Mouse (Mus musculus): Measurements from ENCODE around the gene Gm17364. TPM values are rescaled to one million over a fixed set of nuclear protein-coding genes. Genes with fewer than 3 reads are reported as not detected.
"Not testable (repeated sequence)": the region's sequence is repeated elsewhere in the genome, so short reads cannot be mapped to it uniquely, and the experiment has no call there.

Gm17364 gene
- total RNA-seq, 1 experiment from 2014 or later = not detected

DNA sequence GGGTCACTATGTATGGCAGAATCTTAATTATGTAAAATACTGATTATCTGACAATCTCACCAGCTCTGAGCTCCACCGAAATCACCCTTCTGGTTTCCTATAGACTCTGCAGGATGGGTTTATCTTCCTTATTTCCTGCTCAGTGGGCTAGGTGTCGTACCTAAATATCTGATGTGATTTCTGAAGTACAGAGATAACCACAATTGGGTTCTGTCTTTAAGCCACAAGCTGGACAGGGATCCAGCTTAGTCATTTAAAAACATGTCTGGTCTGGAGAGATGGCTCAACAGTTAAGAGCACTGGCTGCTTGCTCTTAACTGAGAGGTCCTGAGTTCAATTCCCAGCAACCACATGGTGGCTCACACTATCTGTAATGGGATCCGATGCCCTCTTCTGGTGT, 16.8 kb downstream of the Gm17364 start:
- no peak for ATAC-seq (replicated peaks; ENCODE audit: insufficient number of reproducible peaks, low FRiP score, low TSS enrichment, poor library complexity, severe bottlenecking)

DNA sequence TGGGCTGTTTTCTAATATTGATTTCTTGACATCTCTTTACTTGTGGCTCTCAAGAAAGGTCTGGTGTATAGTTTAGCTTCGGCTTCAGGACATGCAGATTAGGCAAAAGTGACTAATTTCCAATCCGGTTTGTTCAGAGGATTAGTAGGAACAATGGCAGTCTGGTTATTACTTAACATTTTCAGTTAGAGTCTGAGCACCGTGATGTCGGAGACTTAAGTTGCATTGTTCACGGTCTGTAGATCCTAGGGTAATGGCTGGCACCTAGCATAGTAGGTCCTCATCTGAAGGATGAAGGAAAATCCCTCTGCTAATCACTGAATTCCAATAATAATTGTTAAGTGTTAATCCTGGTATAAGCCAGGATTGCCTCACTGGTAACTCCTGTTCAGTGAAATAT, 17.7 kb downstream of the Gm17364 start:
- ATAC-seq (replicated peaks; ENCODE audit: insufficient number of reproducible peaks, low FRiP score, low TSS enrichment, poor library complexity, severe bottlenecking) = no peak

- no peak for ATAC-seq (replicated peaks; ENCODE audit: insufficient number of reproducible peaks, low FRiP score, low TSS enrichment, poor library complexity, severe bottlenecking)
Measured at GRCm38 (mm10) chr13:41252736-41253135, 21.0 kb downstream of the Gm17364 start.

DNA sequence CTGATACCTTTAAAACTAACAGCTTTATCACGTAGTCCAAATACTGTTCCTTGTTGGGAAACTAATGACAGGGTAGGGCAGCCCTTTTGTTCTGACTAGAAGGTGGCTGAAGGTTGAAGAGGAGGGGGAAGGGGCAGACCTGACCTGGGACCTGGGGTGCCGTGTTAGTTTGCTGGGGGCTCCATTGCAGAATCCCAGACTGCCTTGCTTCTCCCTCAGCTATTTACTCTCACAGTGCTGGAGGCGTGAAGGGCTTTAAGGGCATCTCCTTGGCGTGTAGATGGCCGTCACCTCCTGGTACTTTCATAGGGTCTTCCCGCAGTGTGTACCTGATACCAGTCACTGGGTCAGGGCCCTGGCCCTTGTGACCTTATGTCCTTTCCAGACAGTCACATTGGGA, 21.6 kb downstream of the Gm17364 start:
- no peak for ATAC-seq (replicated peaks; ENCODE audit: insufficient number of reproducible peaks, low FRiP score, low TSS enrichment, poor library complexity, severe bottlenecking)

- no peak for ATAC-seq (replicated peaks; ENCODE audit: insufficient number of reproducible peaks, low FRiP score, low TSS enrichment, poor library complexity, severe bottlenecking)
Measured at GRCm38 (mm10) chr13:41251667-41252066, 22.1 kb downstream of the Gm17364 start.

DNA sequence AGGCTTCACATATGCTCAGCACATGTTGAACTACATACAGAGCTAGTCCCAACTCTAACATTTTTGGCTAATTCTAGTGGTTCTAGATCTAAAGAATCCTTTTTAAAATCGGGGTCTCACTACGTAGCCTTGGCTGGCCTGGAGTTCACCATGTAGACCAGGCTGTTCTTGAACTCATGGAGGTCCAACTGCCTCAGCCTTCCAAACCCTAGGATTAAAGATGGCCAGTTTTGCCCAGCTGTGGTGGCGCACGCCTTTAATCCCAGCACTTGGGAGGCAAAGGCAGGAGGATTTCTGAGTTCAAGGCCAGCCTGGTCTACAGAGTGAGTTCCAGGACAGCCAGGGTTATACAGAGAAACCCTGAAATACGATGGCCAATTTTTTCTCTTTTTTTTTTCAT, 22.5 kb downstream of the Gm17364 start:
- ATAC-seq (replicated peaks; ENCODE audit: insufficient number of reproducible peaks, low FRiP score, low TSS enrichment, poor library complexity, severe bottlenecking) = not testable (repeated sequence)

DNA sequence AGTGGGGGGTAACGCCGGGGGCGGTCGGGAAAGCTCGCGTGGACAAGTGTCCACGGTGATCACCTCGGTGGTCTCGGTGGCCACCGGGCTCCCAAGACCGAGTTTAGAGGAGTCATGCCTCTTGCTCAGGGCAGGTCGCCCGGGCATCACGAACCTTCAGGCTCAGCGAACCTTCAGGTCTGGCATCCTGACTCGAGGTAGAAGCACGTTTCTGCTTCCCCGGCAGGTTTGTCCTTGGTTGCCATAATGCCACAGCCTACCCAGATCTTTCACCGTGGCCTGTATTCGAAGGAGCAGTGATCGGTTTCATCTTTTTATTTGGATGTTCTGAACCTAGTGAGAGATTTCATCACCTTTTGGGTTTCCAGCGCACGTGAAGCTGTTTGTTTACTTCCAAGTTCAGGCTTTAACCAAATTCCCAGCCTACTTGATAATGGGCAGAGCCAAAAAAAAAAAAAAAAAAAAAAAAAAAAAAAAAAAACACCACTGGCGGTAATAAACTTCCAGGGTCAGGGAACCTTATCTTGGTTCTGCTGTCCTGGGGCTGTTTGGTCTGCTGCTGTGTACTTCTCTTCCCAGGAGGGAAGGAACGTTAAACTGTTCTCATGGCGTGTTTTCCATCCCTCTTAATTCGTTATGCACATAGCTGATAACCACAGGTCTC, 23.3 kb downstream of the Gm17364 start:
- no peak for ATAC-seq (replicated peaks; ENCODE audit: insufficient number of reproducible peaks, low FRiP score, low TSS enrichment, poor library complexity, severe bottlenecking)

- peak; percentile 97 for ATAC-seq (replicated peaks; ENCODE audit: insufficient number of reproducible peaks, low FRiP score, low TSS enrichment, poor library complexity, severe bottlenecking)
Measured at GRCm38 (mm10) chr13:41249538-41250317, 24.0 kb downstream of the Gm17364 start, which contains the start of gene Smim13. Gene Smim13, plus strand, starts transcription at chr13:41249844.

DNA sequence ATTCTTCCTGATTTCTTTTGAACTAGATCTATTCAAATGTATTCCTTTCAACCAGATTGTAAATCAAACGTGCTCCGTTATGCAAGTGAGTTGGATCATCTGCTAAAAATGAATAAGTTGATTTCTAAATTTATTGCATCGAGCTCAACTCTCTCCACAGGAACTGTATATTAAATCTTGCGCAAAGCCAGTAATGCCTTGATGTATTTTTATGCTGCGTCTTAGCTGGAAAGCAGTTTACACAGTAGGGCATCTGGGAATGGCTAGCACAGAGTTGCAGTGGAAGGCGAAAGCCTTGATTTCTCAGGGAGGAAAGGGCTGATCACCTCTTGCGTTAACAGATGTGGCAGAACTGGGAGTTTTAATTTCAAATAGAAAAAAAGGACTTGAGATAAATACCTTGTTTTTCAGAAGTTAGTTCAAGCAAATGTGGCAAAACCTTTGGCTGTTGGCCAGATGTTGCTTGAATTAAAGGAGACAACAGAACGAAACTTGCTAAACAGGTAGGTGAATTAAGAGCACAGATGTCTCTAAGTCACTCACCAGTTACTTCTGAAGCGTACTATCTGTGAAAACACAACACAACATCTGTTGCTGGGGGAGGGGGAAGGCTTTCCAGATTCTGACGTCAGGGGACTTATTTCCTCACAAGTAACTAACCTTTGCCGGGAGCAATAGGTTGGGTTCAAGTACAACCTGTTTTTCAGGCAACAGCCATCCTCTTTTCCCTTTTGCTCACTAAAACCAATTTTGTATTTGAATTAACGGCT, 24.8 kb downstream of the Gm17364 start:
- ATAC-seq (replicated peaks; ENCODE audit: insufficient number of reproducible peaks, low FRiP score, low TSS enrichment, poor library complexity, severe bottlenecking) = no peak

DNA sequence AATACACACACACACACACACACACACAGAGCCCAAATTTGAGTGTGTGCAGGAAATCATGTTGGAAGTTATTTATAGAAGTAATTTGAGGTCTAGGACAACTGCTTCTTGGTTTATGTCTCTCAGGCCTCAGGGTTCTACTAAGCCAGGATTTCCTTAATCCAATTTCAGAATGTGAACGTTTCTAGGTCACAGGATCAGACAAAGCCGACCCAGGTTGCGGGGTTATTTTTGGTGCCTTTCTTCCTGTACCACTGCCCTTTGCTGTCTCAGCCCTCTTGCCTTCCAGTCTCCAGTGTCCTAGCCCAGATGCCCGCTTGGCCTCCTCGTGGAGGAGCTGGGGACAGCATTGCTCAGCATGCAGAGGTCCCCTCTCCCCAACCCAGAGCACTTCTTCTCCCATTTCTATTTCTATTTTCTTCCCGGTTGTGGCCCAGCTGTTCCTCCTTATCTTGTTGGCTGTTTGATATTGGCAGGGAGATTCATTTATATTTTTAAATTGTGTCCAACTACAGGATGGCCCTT, 29.4 kb downstream of the Gm17364 start:
- no peak for ATAC-seq (replicated peaks; ENCODE audit: insufficient number of reproducible peaks, low FRiP score, low TSS enrichment, poor library complexity, severe bottlenecking)

DNA sequence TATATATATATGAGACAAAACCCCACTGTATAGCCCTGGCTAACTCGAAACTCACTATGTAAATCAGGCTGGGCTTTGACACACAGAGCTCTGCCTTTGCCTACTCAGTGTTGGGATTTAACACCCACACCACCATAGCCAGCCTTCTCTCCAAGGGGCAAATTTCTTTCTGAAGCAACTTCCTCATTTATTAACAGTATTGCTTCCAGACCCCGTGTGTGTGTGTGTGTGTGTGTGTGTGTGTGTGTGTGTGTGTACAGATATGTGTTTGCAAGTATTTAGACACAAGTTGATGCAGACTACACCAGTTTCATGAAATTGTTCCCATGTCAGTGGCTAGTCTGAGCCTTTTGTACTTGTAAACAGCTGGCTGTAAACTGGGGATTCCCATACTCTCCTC, 32.2 kb downstream of the Gm17364 start:
- no peak for ATAC-seq (replicated peaks; ENCODE audit: insufficient number of reproducible peaks, low FRiP score, low TSS enrichment, poor library complexity, severe bottlenecking)

- ATAC-seq (replicated peaks; ENCODE audit: insufficient number of reproducible peaks, low FRiP score, low TSS enrichment, poor library complexity, severe bottlenecking) = no peak
Measured at GRCm38 (mm10) chr13:41238805-41239130, 35.0 kb downstream of the Gm17364 start.

DNA sequence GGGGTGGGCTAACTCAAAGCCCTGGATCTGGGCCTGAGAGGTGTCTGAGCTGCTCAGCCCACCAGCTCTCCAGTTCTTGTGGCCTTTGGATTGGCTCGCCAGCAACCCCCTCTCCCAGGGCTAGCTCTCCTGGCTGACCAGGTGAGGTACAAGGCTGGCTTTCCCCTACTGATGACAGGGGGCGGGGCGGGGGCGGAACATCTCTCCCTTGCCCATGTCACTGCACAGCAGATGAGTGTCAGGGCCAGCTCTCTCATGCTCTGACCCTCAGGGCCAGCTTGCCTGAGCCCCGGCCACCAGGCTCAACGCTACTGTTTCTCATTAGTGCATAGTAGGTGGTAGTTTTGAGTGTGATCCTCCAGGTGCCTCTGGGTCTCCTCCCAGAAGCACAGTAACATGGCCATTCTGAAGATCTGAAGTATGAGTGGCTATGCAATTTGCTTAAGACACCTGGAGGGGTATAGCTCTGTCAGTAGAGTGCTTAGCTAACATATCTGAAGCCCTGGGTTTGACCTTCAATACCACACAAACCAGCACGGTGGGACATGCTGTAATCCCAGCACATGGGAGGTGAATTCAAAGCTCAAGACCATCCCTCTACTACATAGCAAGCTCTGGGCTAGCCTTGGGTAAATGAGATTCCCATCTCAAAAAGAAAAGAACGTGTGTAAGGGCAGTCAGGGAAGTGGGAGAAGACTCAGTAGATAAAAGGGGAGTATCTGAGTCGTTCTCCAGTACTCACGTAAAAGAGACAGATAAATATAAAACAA, 35.6 kb downstream of the Gm17364 start:
- ATAC-seq (replicated peaks; ENCODE audit: insufficient number of reproducible peaks, low FRiP score, low TSS enrichment, poor library complexity, severe bottlenecking) = no peak

- no peak for ATAC-seq (replicated peaks; ENCODE audit: insufficient number of reproducible peaks, low FRiP score, low TSS enrichment, poor library complexity, severe bottlenecking)
Measured at GRCm38 (mm10) chr13:41235845-41236741, 37.7 kb downstream of the Gm17364 start.

GRCm38 (mm10) chr13:41235181-41235580, 38.6 kb downstream of the Gm17364 start:
- no peak for ATAC-seq (replicated peaks; ENCODE audit: insufficient number of reproducible peaks, low FRiP score, low TSS enrichment, poor library complexity, severe bottlenecking)

DNA sequence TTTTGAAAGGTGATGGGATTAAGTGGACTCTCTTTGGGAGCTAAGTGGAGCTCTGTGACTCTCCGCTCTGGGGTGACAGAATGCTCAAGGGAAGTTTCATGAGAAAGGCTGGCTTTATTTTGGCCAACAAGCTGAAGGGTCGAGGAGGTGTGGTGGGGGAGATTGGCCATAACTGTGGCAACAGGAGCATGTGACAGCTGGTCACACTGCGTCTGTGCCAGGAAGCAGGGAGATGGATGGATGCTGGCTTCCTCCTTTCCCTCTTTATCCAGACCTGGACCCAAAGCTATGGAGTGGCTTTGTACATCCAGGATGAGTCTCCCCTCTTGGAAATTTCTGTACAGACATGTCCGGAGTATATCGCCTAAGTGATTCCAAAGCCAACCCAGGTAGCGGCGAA, 40.5 kb downstream of the Gm17364 start:
- ATAC-seq (replicated peaks; ENCODE audit: insufficient number of reproducible peaks, low FRiP score, low TSS enrichment, poor library complexity, severe bottlenecking) = no peak

DNA sequence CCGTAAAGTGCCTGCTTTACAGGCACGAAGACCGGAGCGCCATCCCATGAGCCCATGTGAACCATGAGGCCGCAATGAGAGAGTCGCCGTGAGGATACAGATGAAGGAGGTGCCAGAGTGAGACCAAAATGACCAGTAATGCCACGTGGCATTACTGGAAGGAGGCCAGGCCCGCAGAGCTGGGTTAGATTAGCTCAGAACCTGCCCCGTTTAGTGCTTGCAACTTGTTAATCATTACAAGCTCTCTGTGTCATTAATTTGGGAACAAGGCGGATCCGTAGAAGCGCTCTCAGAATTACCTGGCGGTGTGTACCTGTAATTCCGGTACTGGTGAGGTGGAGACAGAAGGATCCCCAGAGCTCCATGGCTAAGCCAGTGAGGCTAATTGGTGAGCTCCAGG, 41.6 kb downstream of the Gm17364 start:
- no peak for ATAC-seq (replicated peaks; ENCODE audit: insufficient number of reproducible peaks, low FRiP score, low TSS enrichment, poor library complexity, severe bottlenecking)
